Mouse (Mus musculus): ENCODE measurements around the gene Hdac4. TPM values are rescaled to one million over a fixed set of nuclear protein-coding genes. Genes with fewer than 3 reads are reported as not detected.
A peak's percentile ranks its signal among the peaks of the same experiment; 100 is the strongest.

Gene Hdac4
- polyA plus RNA-seq, 1 experiment = 14.3 TPM

DNA sequence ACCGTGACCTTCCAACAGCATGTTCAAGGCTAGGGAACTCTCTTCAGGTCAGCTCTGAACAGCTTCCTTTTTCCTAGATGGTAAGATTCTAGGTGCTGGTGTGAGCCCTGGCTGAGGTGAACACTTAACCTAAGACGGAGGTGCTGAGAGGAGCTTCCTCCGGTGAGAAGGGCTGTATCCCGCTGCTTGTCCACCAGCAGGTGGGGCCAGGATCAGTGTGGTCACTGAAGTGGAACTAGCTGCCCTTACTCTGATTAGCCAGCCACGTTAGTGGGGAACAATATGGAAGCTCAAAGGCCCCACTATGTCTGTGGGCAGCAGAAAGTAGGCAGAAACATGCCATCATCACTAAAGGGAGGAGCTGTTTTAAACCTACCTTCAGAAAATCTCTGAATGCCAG, 204.6 kb downstream of the Hdac4 start:
- H3K4me1 ChIP-seq (ENCODE audit: control insufficient read depth, insufficient read depth, low read length) = no peaks in the 10 kb centered on the region
- H3K4me3 ChIP-seq (ENCODE audit: control insufficient read depth, low read depth, low read length) = no peak overlapping the region
- no peak overlapping the region for H3K27ac ChIP-seq (ENCODE audit: control insufficient read depth, insufficient read depth, low read depth, low read length)
- TF ChIP-seq CTCF (IDR thresholded peaks at IDR 0.05; ENCODE audit: control insufficient read depth, insufficient read depth, insufficient replicate concordance, low read depth, low read length) = no peak; the same call in 1 of the 2 replicates
- no peak for TF ChIP-seq POLR2A (IDR thresholded peaks at IDR 0.05; ENCODE audit: control insufficient read depth, low read depth, low read length)
- no peaks in the 10 kb centered on the region for H3K27me3 ChIP-seq (ENCODE audit: control insufficient read depth, insufficient read depth, low read length)
- no peaks in the 10 kb centered on the region for H3K36me3 ChIP-seq (ENCODE audit: control insufficient read depth, insufficient read depth, low read length)

DNA sequence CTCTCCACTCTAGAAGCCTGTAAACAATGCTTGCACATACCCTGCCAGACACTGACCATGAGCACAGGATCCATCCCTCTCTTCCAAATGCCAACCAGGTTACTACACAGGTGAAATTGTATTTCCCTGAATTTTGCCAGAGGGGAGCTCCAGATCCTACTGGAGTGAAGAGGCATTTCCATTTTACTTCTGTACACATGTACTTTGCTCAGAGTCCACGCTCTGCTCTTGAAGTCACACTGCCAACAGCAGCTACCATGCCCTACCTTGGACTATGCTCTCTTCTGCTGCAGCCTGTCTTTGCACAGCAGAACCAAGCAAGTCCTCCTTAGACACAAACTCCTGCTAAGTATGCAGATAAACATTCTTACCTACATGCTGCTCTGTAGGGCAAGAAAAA, 206.6 kb downstream of the Hdac4 start:
- no peaks in the 10 kb centered on the region for H3K27me3 ChIP-seq (ENCODE audit: control insufficient read depth, insufficient read depth, low read length)
- H3K4me1 ChIP-seq (ENCODE audit: control insufficient read depth, insufficient read depth, low read length) = no peaks in the 10 kb centered on the region
- H3K36me3 ChIP-seq (ENCODE audit: control insufficient read depth, insufficient read depth, low read length) = no peaks in the 10 kb centered on the region
- H3K4me3 ChIP-seq (ENCODE audit: control insufficient read depth, low read depth, low read length) = no peak overlapping the region
- TF ChIP-seq CTCF (IDR thresholded peaks at IDR 0.05; ENCODE audit: control insufficient read depth, insufficient read depth, insufficient replicate concordance, low read depth, low read length) (no peak), POLR2A (IDR thresholded peaks at IDR 0.05; ENCODE audit: control insufficient read depth, low read depth, low read length) (no peak)
- no peak overlapping the region for H3K27ac ChIP-seq (ENCODE audit: control insufficient read depth, insufficient read depth, low read depth, low read length)

DNA sequence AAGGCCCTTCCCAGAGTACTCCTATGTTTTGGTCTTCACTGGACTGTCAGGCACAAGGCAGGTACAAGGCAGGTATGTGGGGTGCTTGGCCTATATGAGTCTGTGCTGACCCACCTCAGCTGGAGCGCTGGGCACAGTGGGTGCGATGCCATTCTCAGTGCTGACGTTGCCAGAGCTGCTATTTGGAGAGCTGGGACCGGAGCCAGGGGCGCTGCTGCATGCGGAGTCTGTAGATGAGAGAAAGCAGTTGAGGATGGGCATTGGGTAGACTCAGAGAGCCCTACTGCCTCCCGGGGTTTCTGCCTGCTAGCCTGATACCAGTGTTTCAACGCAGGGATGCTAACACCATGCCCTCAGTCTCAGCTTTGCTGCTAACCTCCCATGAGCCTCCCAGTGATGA, 208.1 kb downstream of the Hdac4 start:
- H3K27ac ChIP-seq (ENCODE audit: control insufficient read depth, insufficient read depth, low read depth, low read length) = no peak overlapping the region
- no peaks in the 10 kb centered on the region for H3K36me3 ChIP-seq (ENCODE audit: control insufficient read depth, insufficient read depth, low read length)
- no peaks in the 10 kb centered on the region for H3K27me3 ChIP-seq (ENCODE audit: control insufficient read depth, insufficient read depth, low read length)
- H3K4me3 ChIP-seq (ENCODE audit: control insufficient read depth, low read depth, low read length) = no peak overlapping the region
- no peaks in the 10 kb centered on the region for H3K4me1 ChIP-seq (ENCODE audit: control insufficient read depth, insufficient read depth, low read length)
- no peak for TF ChIP-seq CTCF (IDR thresholded peaks at IDR 0.05; ENCODE audit: control insufficient read depth, insufficient read depth, insufficient replicate concordance, low read depth, low read length)
- TF ChIP-seq POLR2A (IDR thresholded peaks at IDR 0.05; ENCODE audit: control insufficient read depth, low read depth, low read length) = no peak

DNA sequence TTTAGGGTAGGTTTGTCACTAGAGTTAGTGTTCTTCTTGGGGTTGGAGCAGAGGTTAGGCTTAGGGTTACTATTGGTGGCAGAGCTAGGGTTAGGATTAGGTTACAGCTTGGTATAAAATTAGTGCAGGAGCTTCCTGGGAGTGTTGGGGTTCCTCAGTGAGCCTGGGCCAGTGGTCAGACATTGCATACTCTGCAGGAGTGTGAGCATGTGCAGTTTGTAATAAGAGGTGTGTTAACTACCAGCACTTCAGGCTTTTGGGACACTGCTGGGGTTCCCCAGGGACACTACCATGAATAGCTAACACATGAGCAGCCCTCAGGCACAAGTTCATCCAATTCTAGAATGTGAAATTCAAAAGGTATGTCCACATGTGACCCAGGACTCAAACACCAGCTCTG, 209.7 kb downstream of the Hdac4 start:
- Histone ChIP-seq H3K4me1 (ENCODE audit: control insufficient read depth, insufficient read depth, low read length) (no peaks in the 10 kb centered on the region), H3K36me3 (ENCODE audit: control insufficient read depth, insufficient read depth, low read length) (no peaks in the 10 kb centered on the region), H3K27ac (ENCODE audit: control insufficient read depth, insufficient read depth, low read depth, low read length) (no peak overlapping the region), H3K27me3 (ENCODE audit: control insufficient read depth, insufficient read depth, low read length) (no peaks in the 10 kb centered on the region), H3K4me3 (ENCODE audit: control insufficient read depth, low read depth, low read length) (no peak overlapping the region)
- TF ChIP-seq CTCF (IDR thresholded peaks at IDR 0.05; ENCODE audit: control insufficient read depth, insufficient read depth, insufficient replicate concordance, low read depth, low read length) (no peak), POLR2A (IDR thresholded peaks at IDR 0.05; ENCODE audit: control insufficient read depth, low read depth, low read length) (no peak)

DNA sequence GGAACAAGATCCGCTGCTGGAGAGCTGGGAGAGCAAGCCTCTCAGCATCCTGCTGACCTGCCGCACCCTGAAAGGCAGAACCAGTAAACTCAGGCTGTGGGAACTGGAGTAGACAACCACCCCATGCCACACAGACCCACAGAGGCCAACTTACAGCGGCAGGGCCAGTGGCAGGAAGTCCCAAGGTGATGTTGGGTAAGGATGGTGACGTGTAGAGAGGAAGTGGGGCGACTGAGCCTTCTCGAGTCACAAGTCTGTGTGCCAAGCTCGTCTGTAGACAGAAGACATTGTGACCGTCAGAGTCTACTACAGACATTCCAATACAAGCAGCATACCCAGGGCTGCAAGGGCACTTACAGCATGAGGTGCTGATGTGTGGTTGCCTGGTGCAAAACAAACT, 211.0 kb downstream of the Hdac4 start:
- TF ChIP-seq CTCF (IDR thresholded peaks at IDR 0.05; ENCODE audit: control insufficient read depth, insufficient read depth, insufficient replicate concordance, low read depth, low read length) (no peak), POLR2A (IDR thresholded peaks at IDR 0.05; ENCODE audit: control insufficient read depth, low read depth, low read length) (no peak)
- H3K27me3 ChIP-seq (ENCODE audit: control insufficient read depth, insufficient read depth, low read length) = no peaks in the 10 kb centered on the region
- H3K36me3 ChIP-seq (ENCODE audit: control insufficient read depth, insufficient read depth, low read length) = no peaks in the 10 kb centered on the region
- H3K4me1 ChIP-seq (ENCODE audit: control insufficient read depth, insufficient read depth, low read length) = no peaks in the 10 kb centered on the region
- no peak overlapping the region for H3K4me3 ChIP-seq (ENCODE audit: control insufficient read depth, low read depth, low read length)
- no peak overlapping the region for H3K27ac ChIP-seq (ENCODE audit: control insufficient read depth, insufficient read depth, low read depth, low read length)

DNA sequence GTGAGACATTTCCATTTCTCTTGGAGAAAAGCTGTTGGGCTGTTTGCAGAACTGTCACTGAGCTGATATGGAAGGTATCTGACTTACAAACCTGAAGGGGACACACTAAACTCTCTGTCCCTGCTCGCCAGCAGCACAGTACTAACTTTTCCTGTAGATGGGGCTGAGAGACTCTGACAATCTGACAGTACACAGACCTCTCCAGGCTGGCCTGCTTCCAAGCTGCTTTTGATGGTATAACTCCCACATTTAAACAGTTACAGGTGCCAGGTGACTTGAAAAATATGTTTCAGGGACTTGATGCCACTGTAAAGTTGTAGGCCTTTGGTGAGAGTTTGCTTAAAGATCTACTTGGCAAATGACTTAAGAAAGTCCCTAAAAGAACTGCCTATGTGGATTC, 214.1 kb downstream of the Hdac4 start:
- H3K27me3 ChIP-seq (ENCODE audit: control insufficient read depth, insufficient read depth, low read length) = no peaks in the 10 kb centered on the region
- TF ChIP-seq POLR2A (IDR thresholded peaks at IDR 0.05; ENCODE audit: control insufficient read depth, low read depth, low read length) = no peak
- TF ChIP-seq CTCF (IDR thresholded peaks at IDR 0.05; ENCODE audit: control insufficient read depth, insufficient read depth, insufficient replicate concordance, low read depth, low read length) = no peak
- no peaks in the 10 kb centered on the region for H3K4me1 ChIP-seq (ENCODE audit: control insufficient read depth, insufficient read depth, low read length)
- H3K36me3 ChIP-seq (ENCODE audit: control insufficient read depth, insufficient read depth, low read length) = no peaks in the 10 kb centered on the region
- no peak overlapping the region for H3K4me3 ChIP-seq (ENCODE audit: control insufficient read depth, low read depth, low read length)
- no peak overlapping the region for H3K27ac ChIP-seq (ENCODE audit: control insufficient read depth, insufficient read depth, low read depth, low read length)

DNA sequence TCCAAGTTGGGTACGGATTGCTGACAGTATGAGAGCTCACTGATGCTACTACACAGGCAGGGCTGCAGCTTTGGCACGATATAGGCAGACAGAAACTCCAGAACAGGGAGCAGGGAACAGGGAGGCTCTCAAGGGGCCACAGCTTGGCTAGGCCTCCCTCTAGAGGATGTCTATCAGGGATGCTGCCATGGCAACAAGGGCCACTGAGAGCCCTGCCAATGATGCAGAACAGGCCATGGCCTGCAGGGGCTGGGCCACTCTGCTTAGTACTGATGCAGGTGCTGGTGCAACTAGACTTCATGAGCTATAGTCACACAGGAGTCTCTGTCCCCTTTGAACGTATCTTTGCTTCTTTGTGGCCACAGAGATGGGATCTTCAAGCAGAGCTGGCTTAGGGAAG, 217.1 kb downstream of the Hdac4 start:
- H3K36me3 ChIP-seq (ENCODE audit: control insufficient read depth, insufficient read depth, low read length) = no peaks in the 10 kb centered on the region
- TF ChIP-seq POLR2A (IDR thresholded peaks at IDR 0.05; ENCODE audit: control insufficient read depth, low read depth, low read length) (no peak), CTCF (IDR thresholded peaks at IDR 0.05; ENCODE audit: control insufficient read depth, insufficient read depth, insufficient replicate concordance, low read depth, low read length) (peak; percentile 28; the same call in 1 of the 2 replicates)
- no peaks in the 10 kb centered on the region for H3K4me1 ChIP-seq (ENCODE audit: control insufficient read depth, insufficient read depth, low read length)
- H3K4me3 ChIP-seq (ENCODE audit: control insufficient read depth, low read depth, low read length) = no peak overlapping the region
- H3K27me3 ChIP-seq (ENCODE audit: control insufficient read depth, insufficient read depth, low read length) = no peaks in the 10 kb centered on the region
- no peak overlapping the region for H3K27ac ChIP-seq (ENCODE audit: control insufficient read depth, insufficient read depth, low read depth, low read length)

Measured in testis, adult 2 months (tissue).